Mouse (Mus musculus): ENCODE results near the gene Rundc1. TPM values are rescaled to one million over a fixed set of nuclear protein-coding genes. Genes with fewer than 3 reads are reported as not detected.
"Not testable (repeated sequence)": the region's sequence is repeated elsewhere in the genome, so short reads cannot be mapped to it uniquely, and the experiment has no call there.

The Rundc1 gene
- polyA plus RNA-seq, 1 experiment from 2014 or later = 17.3 TPM

DNA sequence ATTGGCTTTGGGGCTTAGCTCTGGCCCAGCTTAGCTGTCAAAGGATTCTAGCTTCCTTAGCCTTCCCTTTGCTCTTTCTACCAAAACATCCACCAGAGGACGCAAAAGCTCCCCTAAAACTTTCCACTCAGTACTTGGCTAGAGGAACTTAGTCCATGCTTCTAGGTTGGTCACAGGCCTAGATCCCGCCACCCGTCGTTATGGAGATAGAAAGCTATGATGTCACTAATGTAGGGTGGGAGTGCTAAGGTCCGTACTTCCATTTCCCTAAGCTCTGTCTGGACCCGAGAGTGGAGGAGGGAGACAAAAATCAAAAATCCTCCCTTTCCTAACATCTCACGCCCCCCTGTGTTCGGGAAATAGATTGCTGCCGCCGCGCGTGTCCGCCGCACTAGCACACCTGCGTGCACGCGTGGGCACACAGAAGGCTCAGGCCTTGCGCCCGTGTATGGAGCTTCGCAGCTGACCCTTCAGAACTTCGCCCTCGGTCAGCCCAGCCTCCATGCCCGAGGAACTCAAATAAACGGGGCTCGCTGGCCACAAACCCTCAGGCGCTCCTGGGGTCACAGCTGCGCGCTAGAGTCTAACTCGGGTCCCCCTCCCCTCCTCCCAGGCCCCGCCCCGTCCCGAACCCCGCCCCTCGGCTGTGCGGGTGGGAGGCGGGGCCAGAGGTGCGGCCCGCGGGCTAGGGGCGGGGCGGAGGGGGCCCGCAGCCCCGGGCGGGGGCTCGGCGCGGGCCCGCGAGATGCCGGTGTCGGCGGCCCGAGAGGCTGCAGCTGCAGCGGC, 42.8 kb downstream of the Rundc1 start:
- Histone ChIP-seq H3K36me3 (0 out of 2 replicates have a peak, but pooled peaks cover under 1% of the 10 kb centered on the region), H3K9ac (peak overlapping the region; percentile 87), H3K4me3 (peak overlapping the region; percentile 77), H3K4me1 (replicated peaks) (peaks cover 56% of the 10 kb centered on the region), H3K4me2 (peak overlapping the region; percentile 95), H3K9me3 (replicated peaks) (no peaks in the 10 kb centered on the region), H3K27me3 (replicated peaks) (no peaks in the 10 kb centered on the region), H3K27ac (ENCODE audit: poor library complexity, severe bottlenecking) (peak overlapping the region; percentile 44)
- under 1% methylated on average over 51 of the region's 54 CpGs for WGBS
- peak; percentile 83 for ATAC-seq (ENCODE audit: insufficient number of reproducible peaks, low FRiP score)

DNA sequence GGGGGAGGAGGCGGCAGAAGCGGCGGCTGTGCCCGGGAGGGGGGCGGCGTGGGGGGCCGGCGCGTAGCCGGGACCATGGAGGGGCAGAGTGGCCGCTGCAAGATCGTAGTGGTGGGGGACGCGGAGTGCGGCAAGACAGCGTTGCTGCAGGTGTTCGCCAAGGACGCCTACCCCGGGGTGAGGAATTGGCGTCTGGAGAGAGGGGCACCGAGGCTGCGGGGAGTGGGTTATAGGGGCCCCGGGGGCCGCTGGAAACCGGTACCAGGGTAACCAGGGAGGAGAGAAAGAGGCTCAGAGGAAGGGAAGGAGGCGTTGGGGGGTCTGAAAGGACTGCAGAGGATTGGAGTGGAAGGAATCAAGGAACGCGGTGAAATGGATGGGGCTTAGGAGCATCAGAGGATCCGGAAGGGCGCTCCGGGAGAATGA, 43.4 kb downstream of the Rundc1 start:
- WGBS = 1% methylated on average over 30 of the region's 31 CpGs
- Histone ChIP-seq H3K4me2 (peak overlapping the region; percentile 95), H3K9ac (peak overlapping the region; percentile 87), H3K27me3 (replicated peaks) (no peaks in the 10 kb centered on the region), H3K9me3 (replicated peaks) (no peaks in the 10 kb centered on the region), H3K27ac (ENCODE audit: poor library complexity, severe bottlenecking) (peak overlapping the region; percentile 44), H3K4me3 (peak overlapping the region; percentile 77), H3K4me1 (replicated peaks) (peaks cover 53% of the 10 kb centered on the region), H3K36me3 (no peaks in the 10 kb centered on the region)
- no peak; the same call in 1 of the 2 replicates for ATAC-seq (ENCODE audit: insufficient number of reproducible peaks, low FRiP score)

DNA sequence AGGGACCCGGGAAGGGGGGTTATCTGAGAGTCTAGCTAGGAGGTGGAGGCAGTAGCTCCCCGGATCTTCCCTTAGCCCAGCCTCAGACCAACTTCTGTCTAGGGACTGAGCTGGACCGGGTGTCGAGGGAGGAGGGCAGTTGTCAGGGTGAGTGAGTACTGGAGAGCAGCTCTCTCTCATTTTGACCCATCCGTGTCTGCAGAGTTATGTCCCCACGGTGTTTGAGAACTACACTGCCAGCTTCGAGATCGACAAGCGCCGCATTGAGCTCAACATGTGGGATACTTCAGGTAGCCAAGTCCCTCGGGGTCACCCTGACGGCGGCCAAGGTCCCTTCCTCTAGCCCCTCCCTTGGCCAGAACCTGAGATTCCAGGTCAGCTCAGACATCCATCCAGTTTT, 43.8 kb downstream of the Rundc1 start:
- Histone ChIP-seq H3K9me3 (replicated peaks) (no peaks in the 10 kb centered on the region), H3K4me1 (replicated peaks) (peaks cover 50% of the 10 kb centered on the region), H3K36me3 (no peaks in the 10 kb centered on the region), H3K27me3 (replicated peaks) (no peaks in the 10 kb centered on the region), H3K4me3 (peak overlapping the region; percentile 77), H3K9ac (peak overlapping the region; percentile 87), H3K4me2 (peak overlapping the region; percentile 95), H3K27ac (ENCODE audit: poor library complexity, severe bottlenecking) (peak overlapping the region; percentile 44; the same call in 1 of the 2 replicates)
- 5% methylated on average over 13 of the region's 13 CpGs for WGBS
- ATAC-seq (ENCODE audit: insufficient number of reproducible peaks, low FRiP score) = no peak

DNA sequence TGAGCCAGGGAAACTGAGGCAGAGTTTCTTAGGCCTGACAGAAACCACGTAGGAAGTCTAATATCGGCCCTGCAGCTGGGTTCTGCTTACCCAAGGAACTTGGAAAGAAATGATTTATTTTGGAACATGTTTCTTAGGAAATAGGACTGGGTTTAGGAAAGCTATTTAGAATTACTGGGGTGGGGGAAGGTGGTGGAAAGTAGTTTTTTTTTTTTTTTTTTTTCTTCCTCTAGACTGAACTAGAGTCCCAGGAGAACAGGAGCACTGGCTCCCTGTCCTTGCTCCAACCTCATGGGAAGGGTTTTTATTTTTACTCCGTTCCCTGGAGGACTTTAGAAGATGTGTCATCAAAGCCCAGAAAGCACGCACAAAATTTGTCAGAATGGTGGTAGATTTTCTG, 44.3 kb downstream of the Rundc1 start:
- Histone ChIP-seq H3K27ac (ENCODE audit: poor library complexity, severe bottlenecking) (no peak overlapping the region), H3K4me2 (peak overlapping the region; percentile 95), H3K27me3 (replicated peaks) (no peaks in the 10 kb centered on the region), H3K36me3 (no peaks in the 10 kb centered on the region), H3K9me3 (replicated peaks) (no peaks in the 10 kb centered on the region), H3K4me1 (replicated peaks) (peaks cover 46% of the 10 kb centered on the region), H3K9ac (peak overlapping the region; percentile 87), H3K4me3 (peak overlapping the region; percentile 77)
- WGBS = 60% methylated on average over 4 of the region's 4 CpGs
- ATAC-seq (ENCODE audit: insufficient number of reproducible peaks, low FRiP score) = no peak

DNA sequence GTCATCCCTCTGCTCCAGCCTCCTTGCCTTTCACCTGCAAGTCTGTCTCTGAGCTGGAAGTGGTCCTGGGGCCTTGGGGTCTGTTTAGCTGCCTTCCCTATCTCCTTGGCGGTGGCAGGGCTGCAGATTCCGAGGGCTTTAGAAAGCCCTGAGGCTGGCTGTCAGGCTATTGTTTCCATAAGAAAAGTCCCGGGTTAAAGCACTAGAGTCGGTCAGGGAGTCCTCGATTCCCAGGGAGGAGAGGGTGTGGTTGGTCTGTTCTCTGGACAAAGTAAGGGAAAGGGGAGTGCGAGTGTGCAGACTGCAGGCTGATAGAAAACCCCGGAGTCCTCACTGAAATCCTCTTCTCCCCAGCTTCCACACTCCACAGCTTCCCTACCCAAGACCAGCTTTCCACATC, 45.3 kb downstream of the Rundc1 start:
- H3K4me1 ChIP-seq (replicated peaks) = peaks cover 42% of the 10 kb centered on the region
- no peaks in the 10 kb centered on the region for H3K27me3 ChIP-seq (replicated peaks)
- H3K27ac ChIP-seq (ENCODE audit: poor library complexity, severe bottlenecking) = peak overlapping the region; percentile 39; the same call in 1 of the 2 replicates
- no peaks in the 10 kb centered on the region for H3K9me3 ChIP-seq (replicated peaks)
- 29% methylated on average over 7 of the region's 7 CpGs for WGBS
- H3K4me2 ChIP-seq = peak overlapping the region; percentile 22
- no peak overlapping the region for H3K4me3 ChIP-seq
- peak overlapping the region; percentile 26; the same call in 1 of the 2 replicates for H3K9ac ChIP-seq
- H3K36me3 ChIP-seq = no peaks in the 10 kb centered on the region
- no peak for ATAC-seq (ENCODE audit: insufficient number of reproducible peaks, low FRiP score)

DNA sequence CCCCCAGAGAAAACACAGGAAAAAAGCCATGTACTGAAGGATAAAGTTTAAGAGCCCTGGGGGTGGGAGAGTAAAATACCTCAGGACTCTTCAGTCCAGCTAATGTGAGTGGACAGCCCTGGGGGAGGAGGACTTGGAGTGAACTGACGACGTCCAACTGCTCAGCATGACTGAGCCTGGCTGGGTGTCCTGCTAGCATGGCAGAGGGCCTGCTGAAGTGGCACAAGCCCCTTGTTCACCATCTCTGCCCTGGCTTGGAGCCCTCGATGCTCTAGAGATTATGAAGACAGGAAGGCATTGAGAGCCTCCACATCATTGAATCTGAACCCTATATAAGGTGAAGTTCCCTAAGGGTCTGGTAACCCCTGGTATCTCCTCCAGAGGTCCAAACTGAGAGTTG, 47.0 kb downstream of the Rundc1 start:
- WGBS = 40% methylated on average over 3 of the region's 3 CpGs

DNA sequence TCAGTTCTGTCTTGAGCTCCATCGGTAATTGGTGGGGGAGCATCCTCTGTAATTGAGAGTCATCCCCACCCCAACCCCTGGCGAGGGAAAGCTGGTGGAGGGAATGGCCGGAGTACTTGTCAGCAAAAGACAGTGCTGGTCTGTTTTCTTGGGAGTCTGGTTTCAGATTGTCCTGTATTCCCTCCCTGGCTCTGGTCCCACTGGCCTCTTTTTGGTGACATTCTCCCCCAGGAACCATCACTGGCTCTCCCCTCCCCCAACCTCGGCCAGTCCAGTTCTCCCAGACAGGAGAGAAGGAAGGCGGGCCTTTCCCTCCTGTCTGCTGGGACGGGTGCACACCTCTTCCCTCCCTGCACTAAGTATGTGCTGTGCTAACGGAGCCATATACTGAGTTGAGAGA, 47.5 kb downstream of the Rundc1 start:
- 43% methylated on average over 7 of the region's 7 CpGs for WGBS
- Histone ChIP-seq H3K9me3 (replicated peaks) (no peaks in the 10 kb centered on the region), H3K4me2 (no peak overlapping the region), H3K4me3 (no peak overlapping the region), H3K36me3 (no peaks in the 10 kb centered on the region), H3K27ac (ENCODE audit: poor library complexity, severe bottlenecking) (no peak overlapping the region), H3K27me3 (replicated peaks) (no peaks in the 10 kb centered on the region), H3K9ac (no peak overlapping the region), H3K4me1 (replicated peaks) (peaks cover 34% of the 10 kb centered on the region)
- ATAC-seq (ENCODE audit: insufficient number of reproducible peaks, low FRiP score) = no peak

More for the DNA sequence above, 47.0 kb downstream of the Rundc1 start:
- Histone ChIP-seq H3K36me3 (no peaks in the 10 kb centered on the region), H3K4me2 (no peak overlapping the region), H3K4me3 (no peak overlapping the region), H3K27me3 (replicated peaks) (no peaks in the 10 kb centered on the region), H3K9ac (no peak overlapping the region), H3K4me1 (replicated peaks) (peaks cover 38% of the 10 kb centered on the region), H3K9me3 (replicated peaks) (no peaks in the 10 kb centered on the region), H3K27ac (ENCODE audit: poor library complexity, severe bottlenecking) (no peak overlapping the region)
- ATAC-seq (ENCODE audit: insufficient number of reproducible peaks, low FRiP score) = no peak

DNA sequence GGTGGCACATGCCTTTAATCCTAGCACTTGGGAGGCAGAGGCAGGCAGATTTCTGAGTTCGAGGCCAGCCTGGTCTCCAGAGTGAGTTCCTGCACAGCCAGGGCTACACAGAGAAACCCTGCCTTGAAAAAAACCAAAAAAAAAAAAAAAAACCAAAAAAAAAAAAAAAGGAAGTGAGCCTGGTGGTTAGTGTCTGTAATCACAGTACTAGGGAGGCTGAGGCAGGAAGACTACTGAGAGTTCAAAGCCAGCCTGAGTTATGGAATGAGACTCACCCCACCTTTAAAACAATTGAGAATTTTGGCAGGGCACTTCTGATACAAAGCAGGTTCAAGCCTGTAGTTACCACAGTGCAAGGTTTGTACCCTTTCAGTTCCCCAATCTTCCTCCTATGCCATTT, 48.8 kb downstream of the Rundc1 start:
- H3K4me2 ChIP-seq; H3K36me3 ChIP-seq; H3K27me3 ChIP-seq (replicated peaks); ATAC-seq (ENCODE audit: insufficient number of reproducible peaks, low FRiP score); H3K9me3 ChIP-seq (replicated peaks); H3K4me3 ChIP-seq; H3K9ac ChIP-seq; H3K27ac ChIP-seq (ENCODE audit: poor library complexity, severe bottlenecking): not testable (repeated sequence)
- peaks cover 30% of the 10 kb centered on the region for H3K4me1 ChIP-seq (replicated peaks)
- WGBS = 85% methylated on average over 1 of the region's 1 CpGs

DNA sequence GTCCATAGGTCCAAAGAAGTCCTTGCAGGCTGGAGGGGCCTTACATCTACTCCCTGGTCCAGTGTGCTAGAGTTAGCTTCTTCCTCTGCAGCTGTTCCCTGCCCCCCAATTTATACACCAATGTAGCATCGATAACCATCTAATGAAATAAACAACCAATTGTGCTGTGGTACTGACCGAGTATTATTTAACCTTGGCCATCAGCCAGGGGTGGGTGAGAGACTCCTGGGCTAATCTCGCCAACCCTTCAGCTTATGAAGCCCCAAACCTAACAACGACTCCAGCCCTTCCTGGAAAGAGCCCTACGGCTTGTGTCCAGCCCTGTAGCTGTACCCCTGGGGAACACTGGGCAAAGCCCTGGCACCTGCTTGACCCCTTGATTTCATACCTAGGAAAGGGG, 49.4 kb downstream of the Rundc1 start:
- Histone ChIP-seq H3K27ac (ENCODE audit: poor library complexity, severe bottlenecking) (no peak overlapping the region), H3K4me1 (replicated peaks) (peaks cover 31% of the 10 kb centered on the region), H3K9ac (no peak overlapping the region), H3K27me3 (replicated peaks) (no peaks in the 10 kb centered on the region), H3K9me3 (replicated peaks) (no peaks in the 10 kb centered on the region), H3K36me3 (no peaks in the 10 kb centered on the region), H3K4me3 (no peak overlapping the region), H3K4me2 (no peak overlapping the region)
- 70% methylated on average over 5 of the region's 5 CpGs for WGBS
- no peak for ATAC-seq (ENCODE audit: insufficient number of reproducible peaks, low FRiP score)

DNA sequence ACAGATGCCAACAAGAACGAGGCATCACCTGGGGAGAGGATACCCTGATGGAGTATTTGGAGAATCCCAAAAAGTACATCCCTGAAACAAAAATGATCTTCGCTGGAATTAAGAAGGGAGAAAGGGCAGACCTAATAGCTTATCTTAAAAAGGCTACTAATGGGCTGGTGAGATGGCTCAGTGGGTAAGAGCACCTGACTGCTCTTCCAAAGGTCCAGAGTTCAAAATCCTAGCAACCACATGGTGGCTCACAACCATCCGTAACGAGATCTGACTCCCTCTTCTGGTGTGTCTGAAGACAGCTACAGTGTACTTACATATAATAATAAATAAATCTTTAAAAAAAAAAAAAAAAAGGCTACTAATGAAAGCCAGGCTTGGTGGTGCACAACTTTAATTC, 51.5 kb downstream of the Rundc1 start:
- H3K9ac ChIP-seq; H3K27ac ChIP-seq (ENCODE audit: poor library complexity, severe bottlenecking); H3K9me3 ChIP-seq (replicated peaks); H3K36me3 ChIP-seq; H3K27me3 ChIP-seq (replicated peaks); ATAC-seq (ENCODE audit: insufficient number of reproducible peaks, low FRiP score); H3K4me2 ChIP-seq; H3K4me3 ChIP-seq: not testable (repeated sequence)
- H3K4me1 ChIP-seq (replicated peaks) = peaks cover 43% of the 10 kb centered on the region
- 89% methylated on average over 4 of the region's 4 CpGs for WGBS

DNA sequence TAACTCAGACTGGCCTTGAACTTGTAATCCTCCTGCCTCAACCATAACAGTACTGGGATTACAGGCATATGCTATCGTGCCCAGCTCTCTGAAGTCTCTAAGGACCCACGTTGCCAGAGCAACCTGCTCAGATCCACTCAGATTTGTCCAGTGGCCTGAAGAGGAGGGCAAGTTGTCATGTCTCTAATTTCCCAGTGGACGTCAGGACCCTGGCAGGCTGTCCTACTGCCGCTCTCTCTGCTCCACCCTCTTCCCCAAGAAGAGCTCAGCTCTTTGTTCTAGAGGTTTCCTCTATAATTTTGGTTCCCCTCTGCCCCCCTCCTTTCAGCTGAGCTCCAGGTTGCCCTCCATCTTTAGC, 52.3 kb downstream of the Rundc1 start:
- Histone ChIP-seq H3K4me1 (replicated peaks) (peaks cover 43% of the 10 kb centered on the region), H3K9ac (no peak overlapping the region), H3K4me2 (no peak overlapping the region), H3K4me3 (no peak overlapping the region), H3K9me3 (replicated peaks) (no peaks in the 10 kb centered on the region), H3K27me3 (replicated peaks) (no peaks in the 10 kb centered on the region), H3K27ac (ENCODE audit: poor library complexity, severe bottlenecking) (no peak overlapping the region), H3K36me3 (no peaks in the 10 kb centered on the region)
- ATAC-seq (ENCODE audit: insufficient number of reproducible peaks, low FRiP score) = no peak
- 56% methylated on average over 4 of the region's 4 CpGs for WGBS
